Mouse (Mus musculus): ENCODE measurements around the gene Ercc8. TPM values are rescaled to one million over a fixed set of nuclear protein-coding genes. Genes with fewer than 3 reads are reported as not detected.

Gene Ercc8
- 10 to 100 TPM in 1 of 2 experiments, 1 to 10 TPM in 1; 9.5 to 10.2 TPM for total RNA-seq (2021)
- long read RNA-seq, experiment 1, partial matches to known transcripts: 0 of 9 reads
- long read RNA-seq, experiment 1, other reads (novel, unspliced or antisense): 3 of 9 reads
- long read RNA-seq, experiment 2, transcript Ercc8-201 (12 exons, 2,111 nt): major isoform, 5 of 11 reads
- long read RNA-seq, experiment 2, partial matches to known transcripts: 1 of 11 reads
- long read RNA-seq, experiment 2, other reads (novel, unspliced or antisense): 2 of 11 reads

DNA sequence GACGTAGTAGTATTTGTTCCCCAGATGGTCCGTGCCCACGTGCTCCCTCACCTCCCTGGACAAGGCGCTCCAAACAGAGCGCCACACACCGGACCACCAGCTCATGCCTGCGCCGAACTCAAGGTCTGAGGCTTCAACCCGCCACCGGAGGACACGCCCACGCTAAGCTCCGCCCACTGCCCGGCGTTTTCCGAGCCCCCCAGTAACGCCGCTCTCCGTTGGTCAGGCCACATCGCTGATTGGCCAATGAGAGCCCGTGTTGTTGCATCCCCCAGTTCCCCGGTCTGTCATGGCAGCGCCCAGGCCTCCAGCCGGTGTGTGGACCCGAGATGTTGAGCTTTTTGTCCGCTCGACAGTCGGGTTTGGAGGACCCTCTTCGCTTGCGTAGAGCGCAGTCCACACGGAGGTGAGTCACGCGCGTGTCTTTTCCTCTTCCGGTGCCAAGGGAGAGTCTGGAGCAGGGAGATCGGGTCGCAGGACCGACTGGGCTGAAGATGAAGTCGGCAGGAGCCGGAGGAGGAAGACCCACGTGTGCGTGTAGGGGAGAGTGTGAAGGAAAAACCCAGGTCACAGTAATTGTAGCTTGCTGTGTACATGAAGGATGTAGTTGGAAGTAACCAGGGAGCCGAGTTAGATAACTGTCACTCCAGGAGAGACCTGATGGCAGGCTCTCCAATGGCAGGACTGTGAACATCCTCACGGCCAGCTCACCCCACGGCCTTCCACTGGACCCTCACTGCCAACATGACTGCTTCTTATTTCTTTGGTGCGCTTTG lies at the start of gene Ercc8, which contains the start of gene Ndufaf2:
TSS of gene Ercc8 (plus strand) at position 267 of the 776 bp plus-strand sequence.
TSS of gene Ndufaf2 (minus strand) at position 159 of the 776 bp plus-strand sequence.
- peak; percentile 99 for DNase-seq

DNA sequence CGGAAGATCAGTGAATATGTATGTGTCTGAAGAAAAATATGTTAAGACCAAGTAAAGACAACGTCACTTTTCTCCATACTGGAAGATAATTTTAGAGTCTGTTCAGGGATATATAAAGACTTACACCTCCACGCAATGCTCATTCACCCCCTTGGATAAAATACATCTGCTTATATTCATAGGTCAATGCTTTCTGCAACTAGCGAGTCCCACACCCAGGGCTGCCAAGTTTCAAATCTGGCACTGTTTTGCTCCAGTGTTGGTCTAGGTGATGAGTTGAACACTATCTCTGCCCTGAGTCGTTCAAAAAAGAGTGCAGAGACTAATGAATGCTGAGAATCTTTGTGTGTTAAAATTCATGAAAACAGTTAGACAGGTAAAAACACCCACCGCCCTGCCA lies 47.6 kb upstream of the Ercc8 start:
- no peak for DNase-seq

DNA sequence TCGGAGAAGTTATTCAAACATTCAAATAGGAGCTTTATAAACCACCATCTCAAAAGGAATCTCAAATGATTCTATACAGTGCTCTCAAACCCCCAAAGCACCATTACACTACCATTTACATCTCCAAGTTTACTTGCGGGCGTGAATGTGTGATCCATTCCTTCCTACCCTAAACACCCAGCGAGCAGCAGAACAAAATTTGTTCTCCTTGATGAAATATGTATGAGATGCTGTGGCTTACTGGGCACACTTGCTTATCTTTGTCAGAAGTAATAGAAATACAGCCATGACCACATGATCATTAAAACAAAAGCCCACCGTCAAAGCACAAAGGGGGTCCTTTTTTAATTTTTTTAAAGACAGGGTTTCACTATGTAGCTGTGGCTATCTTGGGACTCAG lies 45.0 kb upstream of the Ercc8 start:
- DNase-seq: no peak

DNA sequence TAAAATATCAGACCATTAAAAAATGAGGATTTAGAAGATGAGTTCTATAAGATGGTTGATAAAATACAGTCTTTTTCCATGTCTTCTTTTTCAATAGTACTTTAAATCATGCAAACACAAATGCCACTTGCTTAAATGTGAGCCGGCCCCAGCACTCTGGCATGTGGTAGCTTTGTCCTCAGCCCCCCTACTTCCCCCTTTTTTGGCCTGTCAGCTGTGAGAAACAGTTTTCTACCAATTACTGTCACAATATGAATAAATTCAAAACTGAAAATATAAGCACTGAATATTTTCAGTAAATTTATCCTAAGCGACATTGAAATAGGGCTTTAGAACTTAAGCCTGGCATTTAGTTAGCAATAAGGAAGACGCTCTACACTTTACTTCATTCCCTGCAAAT lies 44.3 kb upstream of the Ercc8 start:
- no peak for DNase-seq

DNA sequence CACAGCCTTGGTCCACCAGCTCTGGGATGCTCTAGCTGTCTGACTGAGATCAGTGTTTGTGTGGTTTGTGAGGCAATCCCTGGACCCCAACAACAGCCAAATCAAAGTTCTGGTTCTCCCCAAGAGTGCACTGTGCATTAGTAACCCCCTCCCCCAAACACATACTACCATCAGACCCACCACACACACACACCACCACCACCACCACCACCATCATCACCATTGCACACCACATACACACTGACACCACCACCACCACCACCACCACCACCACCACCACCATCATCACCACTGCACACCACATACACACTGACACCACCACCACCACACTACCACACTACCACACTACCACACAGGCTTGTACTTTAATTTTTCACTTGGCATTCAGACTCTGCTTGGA lies 40.9 kb upstream of the Ercc8 start:
- DNase-seq: no peak

DNA sequence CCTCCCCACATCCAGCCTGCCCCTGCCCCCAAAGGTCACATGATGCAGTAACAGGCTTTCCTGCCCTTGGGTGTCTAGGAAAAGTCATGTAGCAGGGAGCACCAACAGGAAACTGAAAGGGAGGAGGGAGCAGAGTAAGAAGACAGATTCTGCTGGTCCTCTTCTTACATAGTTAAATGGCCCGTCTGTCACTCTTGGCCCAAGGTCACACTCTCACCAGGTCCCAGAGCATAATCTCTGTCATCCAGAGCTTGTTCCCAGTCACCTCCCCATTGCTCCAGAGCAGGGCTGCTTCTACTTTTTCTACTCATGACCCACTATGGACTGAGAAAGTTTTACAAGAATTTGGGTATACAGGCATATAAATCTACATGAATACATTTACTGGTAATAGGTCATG lies 40.3 kb upstream of the Ercc8 start:
- no peak for DNase-seq

DNA sequence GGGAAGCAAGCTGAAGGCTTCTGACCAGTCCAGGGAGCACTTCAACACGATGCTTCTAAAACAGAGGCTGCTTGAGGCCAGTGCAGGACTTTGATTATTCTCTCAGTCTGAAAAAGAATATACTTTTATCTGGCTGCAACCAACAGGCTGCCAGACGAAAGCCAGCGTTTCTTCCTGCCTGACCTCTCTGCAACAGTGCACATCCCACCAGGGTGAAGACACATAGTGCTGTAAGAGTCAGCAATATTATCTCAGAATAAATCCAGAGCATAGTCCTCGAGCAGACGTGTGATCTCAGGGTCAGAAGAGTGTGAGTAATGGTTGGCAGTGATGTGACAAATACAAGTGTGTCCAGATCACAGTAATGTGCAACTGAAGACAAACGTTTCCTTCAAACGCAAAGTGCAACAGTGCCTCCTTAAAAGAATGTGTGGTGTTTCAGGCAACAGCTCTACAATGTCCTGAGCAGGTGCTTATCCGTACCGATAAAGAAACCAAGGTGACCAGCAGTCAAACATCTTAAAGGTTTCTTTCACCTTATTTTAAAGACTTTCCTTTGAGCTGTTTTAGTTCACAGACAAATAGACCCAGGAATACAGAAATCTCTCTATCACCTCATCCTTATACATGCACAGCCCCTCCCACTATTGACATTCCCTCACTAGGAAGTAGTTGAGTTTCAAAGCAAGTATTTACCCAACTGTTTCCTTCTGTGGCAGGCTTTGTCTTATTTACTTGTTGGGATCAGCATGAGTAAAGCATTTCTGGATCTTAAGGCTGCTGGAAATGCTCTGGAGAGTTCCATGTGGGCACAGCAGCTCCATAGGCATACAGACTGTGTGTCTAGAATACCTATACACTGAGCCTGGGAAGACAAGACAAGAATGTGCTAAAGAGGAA lies 38.9 kb upstream of the Ercc8 start:
- DNase-seq: no peak

DNA sequence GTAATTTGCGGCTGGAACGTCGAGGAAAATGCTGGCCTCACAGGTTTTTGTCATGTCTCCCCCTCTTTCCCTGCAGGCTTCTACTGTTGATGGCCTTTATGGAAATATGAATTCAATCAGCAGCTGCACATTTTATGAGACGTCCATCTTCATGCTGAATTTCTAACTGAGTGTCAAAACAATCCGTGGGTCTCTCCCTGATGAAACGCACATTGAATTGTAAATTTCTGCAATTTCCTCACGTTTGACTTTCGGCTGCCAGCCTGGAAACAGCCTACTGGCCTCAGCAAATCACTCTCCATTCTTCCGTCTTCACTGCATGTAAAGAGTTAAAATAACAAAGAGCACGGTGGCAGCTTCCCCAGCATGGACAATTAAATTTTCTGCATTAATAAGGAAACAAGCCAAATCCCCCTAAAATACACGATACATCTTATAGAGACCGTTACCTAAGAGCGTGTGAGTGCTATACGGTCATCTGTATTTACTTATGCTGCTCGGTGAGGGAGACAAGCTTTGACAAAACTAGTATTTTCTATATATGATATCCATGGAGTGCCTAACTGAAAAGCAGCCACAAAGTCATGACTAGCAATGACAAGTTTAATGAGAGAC lies 35.3 kb upstream of the Ercc8 start:
- no peak for DNase-seq

DNA sequence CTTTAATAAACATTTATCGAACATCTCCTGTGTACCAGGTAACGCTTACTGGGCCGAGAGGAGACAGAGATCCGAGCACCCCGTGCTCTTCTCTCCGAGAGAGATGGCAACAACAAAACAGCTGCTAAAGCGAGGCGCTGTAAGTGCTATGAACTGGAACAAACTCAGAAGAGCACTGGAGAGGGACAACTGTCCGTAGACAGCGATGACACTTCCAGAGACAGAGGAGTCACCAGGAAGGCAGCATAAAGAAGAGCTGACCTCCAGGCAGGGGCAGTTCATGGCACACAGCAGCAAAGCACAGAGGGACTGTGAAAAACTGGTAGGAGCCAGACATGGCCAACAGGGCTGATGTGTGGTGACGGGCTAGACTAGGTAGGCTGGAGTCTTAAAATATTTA lies 34.4 kb upstream of the Ercc8 start:
- DNase-seq: no peak

DNA sequence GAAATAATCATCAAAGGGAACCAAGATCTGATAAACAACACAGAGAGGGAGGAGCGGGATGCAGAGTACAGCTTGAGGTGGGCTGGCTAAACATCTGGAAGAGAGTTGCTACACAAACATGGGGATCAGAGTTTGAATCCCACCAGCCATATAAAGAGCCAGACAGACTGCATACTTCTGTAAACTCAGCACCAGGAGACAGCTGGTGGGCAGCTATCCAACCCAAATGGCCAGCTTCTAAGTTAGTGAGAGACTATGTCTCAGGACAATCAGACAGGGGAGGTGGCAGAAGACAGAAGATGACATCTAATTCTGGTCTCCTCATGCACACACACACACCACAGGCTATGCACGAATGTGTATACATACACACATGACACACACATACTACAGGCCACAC lies 32.3 kb upstream of the Ercc8 start:
- no peak for DNase-seq

DNA sequence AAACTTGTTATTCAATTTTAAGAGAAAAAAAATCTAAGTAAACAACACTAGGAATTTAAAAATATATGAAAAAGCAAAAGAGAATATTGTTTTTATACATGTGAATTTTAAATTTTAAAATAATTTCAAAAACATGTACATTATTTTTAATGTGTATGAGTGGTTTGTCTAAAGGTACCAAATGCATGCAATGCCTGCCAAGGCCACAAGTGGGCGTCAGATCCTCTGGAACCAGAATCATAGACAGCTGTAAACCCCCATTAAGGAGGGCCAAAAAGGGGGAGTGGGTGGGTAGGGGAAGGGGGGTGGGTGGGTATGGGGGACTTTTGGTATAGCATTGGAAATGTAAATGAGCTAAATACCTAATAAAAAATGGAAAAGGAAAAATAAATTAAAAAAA lies 31.4 kb upstream of the Ercc8 start:
- peak; percentile 13 for DNase-seq

DNA sequence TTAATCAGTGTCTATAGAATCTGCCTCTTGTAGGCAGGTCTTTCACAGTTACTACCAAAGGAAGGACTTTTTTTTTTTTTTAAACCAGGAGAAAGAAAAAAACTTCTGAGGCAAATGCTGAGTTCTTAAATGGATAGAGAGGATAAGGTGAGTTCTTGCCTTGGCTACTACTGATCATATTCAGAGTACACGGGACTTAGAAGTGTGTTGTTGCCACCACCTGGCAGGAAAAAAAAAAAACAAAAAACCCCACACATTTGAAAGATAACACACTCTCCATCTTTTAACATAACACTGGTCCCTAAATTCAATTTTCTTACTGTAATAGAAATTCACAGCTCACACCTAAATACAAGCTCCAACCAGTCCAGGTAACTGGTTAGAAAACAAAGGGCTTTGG lies 30.6 kb upstream of the Ercc8 start:
- no peak for DNase-seq

DNA sequence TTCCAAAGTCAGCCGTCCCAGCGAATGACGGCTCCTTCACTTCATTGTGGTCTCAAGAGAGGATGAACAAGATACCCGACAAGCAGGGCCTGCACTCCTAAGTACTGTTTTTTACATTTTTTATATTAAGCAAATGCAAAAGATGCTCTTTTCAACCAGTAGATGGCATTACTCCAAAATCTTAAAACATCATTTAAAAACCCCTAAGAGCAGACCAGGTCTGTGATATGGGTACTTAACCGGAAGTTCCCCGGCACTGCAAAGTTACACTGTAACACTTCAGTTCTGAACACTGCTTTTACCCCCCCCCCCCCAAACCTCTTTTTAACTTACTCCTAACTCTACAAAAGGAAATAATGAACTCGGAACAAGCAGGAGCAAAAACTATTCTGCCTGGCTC lies 29.5 kb upstream of the Ercc8 start:
- DNase-seq: no peak

DNA sequence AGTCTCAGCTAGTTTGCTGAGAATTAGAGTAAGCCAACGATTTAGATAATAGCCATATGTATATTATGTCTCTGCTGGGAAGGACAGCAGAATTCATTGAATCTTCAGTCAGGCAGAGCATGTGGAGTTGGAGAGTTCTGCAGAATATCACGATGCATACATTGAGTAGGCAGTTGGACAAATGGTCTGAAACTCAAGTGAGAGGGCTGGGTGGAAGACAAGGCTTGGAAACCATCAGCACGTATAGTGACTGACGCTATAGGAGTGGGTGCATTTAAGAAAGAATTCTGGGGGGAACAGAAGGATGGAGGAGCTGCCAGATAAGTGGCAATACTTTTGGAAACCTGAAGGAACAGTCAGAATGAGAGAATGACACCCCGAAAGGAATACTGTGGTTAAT lies 27.8 kb upstream of the Ercc8 start:
- no peak for DNase-seq

DNA sequence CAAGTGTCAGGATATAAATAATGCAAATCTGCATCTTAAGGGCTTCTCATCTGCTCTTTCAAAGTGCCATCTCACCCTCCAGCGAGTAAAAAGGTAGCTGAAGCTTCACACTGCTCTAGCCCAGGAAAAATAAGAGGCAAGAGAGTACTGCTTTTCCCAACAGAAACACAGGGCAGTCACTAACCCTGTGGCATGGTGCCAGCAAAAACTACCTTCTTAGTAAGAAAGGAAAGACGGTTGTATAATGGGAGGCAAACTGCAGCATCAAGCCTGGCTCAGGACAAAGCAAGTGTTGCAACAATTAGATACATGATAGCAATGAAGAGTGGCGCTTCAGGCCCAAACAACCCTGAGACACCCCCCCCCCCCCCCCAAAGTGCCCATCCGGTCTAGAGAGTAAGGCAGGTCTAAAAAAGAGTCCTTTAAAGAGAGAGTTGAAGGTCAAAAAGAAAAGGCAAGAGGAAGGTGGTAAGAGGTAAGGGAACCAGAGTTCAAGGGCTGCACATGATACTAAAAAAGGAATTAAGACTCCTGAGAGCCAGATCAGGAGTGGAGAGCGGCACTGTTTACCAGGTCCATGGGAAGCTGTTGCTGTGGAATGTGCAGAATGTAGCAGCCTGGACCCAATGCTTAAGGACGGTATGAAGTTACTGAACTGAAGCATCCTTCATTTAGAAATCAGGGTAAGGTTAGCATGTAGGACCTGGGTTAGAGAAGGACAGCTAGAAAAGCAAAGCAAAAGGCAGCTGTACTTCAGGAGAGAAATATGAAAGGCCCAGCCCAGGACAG lies 26.3 kb upstream of the Ercc8 start:
- no peak for DNase-seq

DNA sequence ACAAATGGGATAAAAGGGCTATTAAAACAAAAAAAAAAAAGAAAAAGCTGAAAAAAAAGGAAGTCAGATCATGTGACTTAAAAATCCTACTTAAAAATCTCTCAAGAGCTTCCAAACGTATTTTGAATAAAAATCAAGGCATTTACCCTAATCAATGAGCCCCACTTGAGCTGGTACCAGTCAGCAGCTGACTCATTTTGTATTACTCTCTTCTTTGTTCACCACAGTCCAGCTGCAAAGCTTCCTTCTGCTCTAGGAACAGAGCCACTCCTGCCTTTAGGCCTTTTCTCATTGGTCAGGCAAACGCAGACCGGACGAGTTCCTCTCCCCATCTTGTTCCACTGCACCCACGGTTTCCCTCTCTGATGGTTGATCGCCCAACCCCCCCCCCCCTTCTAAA lies 22.9 kb upstream of the Ercc8 start:
- DNase-seq: no peak

DNA sequence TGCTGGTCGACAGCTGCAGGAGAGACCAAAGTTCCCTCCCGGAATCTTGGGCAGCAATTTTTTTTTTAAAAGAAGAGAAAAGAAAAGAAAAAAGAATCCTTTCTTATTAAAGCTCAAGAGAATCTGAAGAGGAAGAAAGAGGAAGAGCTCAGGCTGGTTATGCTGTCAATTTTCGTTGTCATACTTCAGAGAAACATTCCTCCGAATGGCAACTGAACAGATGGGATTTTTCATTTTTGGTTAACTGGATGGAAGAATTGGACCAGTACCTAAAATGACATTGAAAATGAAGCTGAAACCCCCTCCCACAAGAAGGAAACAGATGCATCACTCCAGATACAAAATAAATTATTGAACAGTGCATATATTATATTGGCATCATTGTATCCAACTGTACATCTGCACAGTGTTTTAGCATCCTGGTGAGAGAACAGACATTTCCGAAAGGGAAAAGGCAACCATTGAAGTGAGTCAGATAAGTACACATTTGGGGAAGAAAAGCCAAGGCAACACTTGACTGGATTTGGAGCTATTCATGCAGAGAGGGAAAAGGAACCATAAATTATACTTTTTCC lies 20.0 kb upstream of the Ercc8 start:
- DNase-seq: no peak

DNA sequence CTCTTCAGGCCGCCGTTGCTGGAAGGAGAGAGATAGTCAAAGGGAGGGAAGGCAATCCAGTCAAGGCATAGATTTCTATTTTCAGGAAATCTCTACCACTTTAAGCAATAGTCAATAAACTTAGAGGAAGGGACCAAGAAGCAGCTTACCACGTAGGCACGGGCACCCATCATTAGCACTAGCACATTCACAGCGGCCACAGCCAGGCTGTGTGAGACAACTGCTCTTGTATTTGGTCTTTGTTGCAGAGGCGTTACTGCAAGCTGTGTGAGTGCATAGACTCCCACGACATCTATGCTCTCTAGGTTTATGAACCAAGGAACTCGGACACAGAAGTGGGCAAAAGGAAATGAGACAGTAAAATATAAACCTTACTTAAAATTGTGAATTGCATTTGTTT lies 14.4 kb upstream of the Ercc8 start:
- no peak for DNase-seq

DNA sequence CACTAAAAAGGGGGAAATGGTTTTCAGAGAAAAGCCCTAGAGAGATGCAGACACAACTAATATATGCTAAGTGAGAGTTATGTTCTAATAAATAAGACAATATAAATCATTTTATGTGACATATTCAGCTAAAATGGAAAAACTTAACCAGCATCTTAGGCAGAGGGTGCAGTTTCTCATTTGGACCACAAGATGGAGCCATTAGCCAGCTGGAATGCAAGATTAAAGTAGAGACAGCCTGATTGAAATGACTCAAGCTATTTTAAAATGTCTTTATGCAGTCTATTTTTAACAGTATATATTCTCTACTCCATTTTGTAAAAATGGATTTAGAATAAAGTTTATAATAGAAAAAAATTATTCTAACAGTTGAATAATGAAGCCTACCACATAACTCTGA lies 6.7 kb upstream of the Ercc8 start:
- no peak for DNase-seq

DNA sequence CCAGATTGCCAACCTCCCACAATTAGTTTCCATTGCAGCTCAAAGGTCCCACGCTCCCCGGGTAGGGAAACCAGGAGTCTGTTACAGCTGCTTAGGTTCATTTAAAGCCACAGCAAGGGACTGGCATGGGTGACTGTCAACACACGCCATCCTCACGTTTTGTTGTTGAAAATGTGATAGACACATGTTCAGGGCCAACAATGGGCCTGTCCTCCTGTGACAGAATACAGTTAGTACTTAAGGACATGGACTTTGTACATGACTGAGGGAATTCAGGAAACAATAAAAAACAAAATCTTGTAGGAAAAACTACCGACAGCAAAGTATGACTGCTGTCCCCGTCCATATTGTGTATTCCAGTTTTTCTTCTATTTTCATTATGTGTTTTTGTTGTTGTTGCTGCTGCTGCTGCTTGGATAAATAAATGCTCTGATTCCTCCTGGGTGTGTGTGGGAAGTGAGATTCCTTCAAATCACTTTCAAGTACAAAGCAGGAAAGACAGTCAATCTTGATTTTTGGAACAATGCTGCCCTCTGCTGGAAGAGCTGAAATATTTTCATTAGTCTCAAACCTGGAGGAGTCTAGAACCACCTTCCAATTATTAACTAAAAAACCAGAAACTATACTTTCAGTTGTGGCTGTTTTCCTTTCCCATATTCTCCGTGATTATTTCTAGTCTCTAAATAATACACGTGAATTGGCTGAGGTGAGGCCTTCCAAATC lies 5.7 kb upstream of the Ercc8 start:
- peak; percentile 63 for DNase-seq

DNA sequence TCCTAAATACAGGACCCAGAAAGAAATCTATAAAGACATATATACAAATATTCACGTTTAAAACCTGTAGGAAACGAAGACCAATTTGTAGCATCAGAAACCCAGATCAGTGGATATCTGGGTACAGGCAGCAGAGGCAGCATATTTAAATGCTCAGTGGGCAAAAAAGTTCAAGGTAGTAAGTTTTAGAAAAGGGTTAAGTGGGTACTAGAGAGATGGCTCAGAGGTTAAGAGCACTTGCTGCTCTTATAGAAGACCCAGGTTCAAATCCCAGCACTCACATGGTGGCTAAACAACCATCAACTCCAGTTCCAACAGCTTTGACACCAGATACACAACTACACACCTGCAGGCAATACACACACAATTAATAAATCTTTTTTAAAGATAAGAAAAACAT lies 1.4 kb upstream of the Ercc8 start:
- no peak for DNase-seq

Data from gastrocnemius, postnatal 10 days (tissue).